Mouse (Mus musculus): ENCODE results near the gene Cacna1g. TPM values are rescaled to one million over a fixed set of nuclear protein-coding genes. Genes with fewer than 3 reads are reported as not detected.

Gene Cacna1g
- polyA plus RNA-seq, 1 experiment: 232 TPM

DNA sequence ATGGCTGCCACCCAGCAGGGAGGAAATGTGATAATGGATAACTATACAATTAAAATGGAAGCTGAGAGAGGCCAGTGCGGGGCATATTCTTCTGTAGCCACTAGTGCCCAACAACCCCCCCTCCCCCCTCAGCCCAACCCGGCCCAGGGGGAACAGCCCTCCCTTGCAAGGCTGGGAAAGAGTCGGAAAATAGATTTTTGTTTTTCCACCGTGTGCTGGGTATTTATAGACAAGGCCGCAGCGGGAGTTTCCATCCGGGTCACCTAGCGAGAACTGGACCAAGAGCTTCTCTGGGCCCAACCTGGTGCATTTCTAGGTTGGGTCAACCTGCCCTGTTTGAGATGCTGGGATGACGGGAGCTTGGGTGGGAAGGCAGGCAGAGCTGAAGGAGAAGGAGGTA is 32.2 kb downstream of the Cacna1g start:
- no peak for DNase-seq (ENCODE audit: low read depth)
- no peak for TF ChIP-seq POLR2A (IDR thresholded peaks at IDR 0.05; ENCODE audit: borderline replicate concordance, extremely low read depth, insufficient read depth, insufficient read length, poor library complexity, severe bottlenecking)
- no peak for TF ChIP-seq CTCF (IDR thresholded peaks at IDR 0.05; ENCODE audit: borderline replicate concordance, extremely low read depth, insufficient read depth, insufficient read length)

DNA sequence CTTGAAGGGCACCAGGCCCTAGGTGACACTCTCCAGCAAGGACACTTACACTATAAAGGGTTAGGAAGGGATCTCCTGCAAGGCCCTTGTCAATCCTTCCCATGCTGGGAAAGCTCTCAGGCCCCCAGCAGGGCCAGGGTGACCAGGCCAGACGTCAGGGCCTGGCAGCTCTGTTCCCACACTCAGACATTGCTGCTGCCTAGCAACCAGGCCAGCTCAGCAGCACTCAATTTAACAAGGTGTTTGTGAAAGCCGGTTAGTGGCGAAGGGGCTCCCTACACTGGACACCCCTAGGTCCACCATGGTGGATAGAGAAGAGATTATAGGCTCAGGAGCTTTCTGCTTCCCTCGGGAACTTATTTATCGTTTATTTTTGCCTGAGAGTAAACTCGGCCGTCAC is 32.9 kb downstream of the Cacna1g start:
- peak; percentile 60 for DNase-seq (ENCODE audit: low read depth)
- no peak for TF ChIP-seq POLR2A (IDR thresholded peaks at IDR 0.05; ENCODE audit: borderline replicate concordance, extremely low read depth, insufficient read depth, insufficient read length, poor library complexity, severe bottlenecking)
- TF ChIP-seq CTCF (IDR thresholded peaks at IDR 0.05; ENCODE audit: borderline replicate concordance, extremely low read depth, insufficient read depth, insufficient read length): no peak

DNA sequence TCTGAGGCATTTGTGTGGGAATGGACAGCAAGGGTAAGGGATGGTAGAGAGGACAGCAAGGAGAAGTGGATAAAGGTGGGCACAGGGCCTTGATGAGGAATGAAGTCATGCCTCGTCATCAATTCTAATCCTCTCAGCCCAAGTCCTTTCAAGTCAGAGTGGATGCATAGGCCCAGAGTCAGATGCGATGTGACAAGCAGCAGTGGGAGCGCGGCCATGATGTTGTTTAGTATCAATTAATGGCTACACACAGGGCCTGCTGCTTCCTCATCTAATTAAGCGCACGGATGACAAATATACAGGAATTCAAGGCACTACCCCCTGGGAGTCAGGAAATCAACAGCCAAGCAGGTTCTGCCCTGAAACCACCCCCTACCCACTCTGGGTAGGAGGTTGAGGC is 33.6 kb downstream of the Cacna1g start:
- TF ChIP-seq POLR2A (IDR thresholded peaks at IDR 0.05; ENCODE audit: borderline replicate concordance, extremely low read depth, insufficient read depth, insufficient read length, poor library complexity, severe bottlenecking) (no peak), CTCF (IDR thresholded peaks at IDR 0.05; ENCODE audit: borderline replicate concordance, extremely low read depth, insufficient read depth, insufficient read length) (no peak)
- peak; percentile 56 for DNase-seq (ENCODE audit: low read depth)

DNA sequence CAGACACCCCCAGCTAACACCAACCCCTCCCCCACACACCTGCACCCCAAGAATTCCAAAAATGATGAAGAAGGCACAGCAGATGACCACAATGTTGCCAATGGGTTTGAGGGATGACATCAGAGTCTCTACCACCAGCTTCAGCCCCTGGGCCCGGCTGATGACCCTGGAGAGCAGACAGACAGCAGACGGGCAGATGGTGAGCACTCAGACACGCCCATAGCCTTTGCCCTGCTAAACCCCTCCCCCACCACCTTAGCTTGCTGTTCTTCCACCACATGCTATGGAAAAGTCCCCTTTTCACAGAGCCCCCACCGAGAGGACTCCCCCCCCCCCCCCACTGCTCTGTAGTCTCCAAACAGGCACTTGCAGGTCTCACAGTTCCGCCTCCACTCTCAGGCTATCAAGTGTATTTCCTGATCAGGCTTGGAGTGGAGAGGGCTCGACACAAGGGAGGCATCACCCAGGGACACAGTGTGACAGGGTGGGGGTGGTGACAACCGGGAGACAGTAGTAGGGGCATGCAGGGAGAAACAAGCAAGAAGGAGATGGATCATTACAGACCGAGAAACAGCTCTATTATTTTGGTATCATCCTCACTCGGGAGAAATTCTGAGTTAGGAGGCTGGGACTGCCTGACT is 44.9 kb downstream of the Cacna1g start:
- DNase-seq (ENCODE audit: low read depth): peak; percentile 65
- TF ChIP-seq CTCF (IDR thresholded peaks at IDR 0.05; ENCODE audit: borderline replicate concordance, extremely low read depth, insufficient read depth, insufficient read length): no peak
- TF ChIP-seq POLR2A (IDR thresholded peaks at IDR 0.05; ENCODE audit: borderline replicate concordance, extremely low read depth, insufficient read depth, insufficient read length, poor library complexity, severe bottlenecking): no peak

- peak; percentile 96 for DNase-seq (ENCODE audit: low read depth)
- no peak for TF ChIP-seq CTCF (IDR thresholded peaks at IDR 0.05; ENCODE audit: borderline replicate concordance, extremely low read depth, insufficient read depth, insufficient read length)
- TF ChIP-seq POLR2A (IDR thresholded peaks at IDR 0.05; ENCODE audit: borderline replicate concordance, extremely low read depth, insufficient read depth, insufficient read length, poor library complexity, severe bottlenecking): no peak
These were observed 45.7 kb downstream of the Cacna1g start for GRCm38 (mm10) chr11:94428091-94428835.

DNA sequence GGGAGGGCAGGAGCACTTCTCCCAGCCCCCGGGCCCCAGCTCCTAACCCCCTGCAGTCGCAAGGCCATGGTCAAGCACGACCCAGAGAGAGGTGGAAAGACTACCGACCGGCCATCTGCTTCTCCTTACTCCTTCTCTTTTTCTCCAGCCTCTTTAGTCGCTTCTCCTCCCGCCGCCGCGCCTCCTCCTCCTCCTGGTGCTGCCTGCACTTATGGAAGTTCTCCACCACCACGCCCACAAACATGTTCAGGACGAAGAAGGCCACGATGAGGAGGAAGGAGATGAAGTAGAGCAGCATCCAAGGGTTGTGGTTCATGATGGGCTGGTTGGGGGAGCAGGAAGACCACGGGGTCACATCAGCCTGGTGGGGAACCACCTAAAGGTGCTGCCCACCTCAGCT is 48.3 kb downstream of the Cacna1g start:
- TF ChIP-seq POLR2A (IDR thresholded peaks at IDR 0.05; ENCODE audit: borderline replicate concordance, extremely low read depth, insufficient read depth, insufficient read length, poor library complexity, severe bottlenecking) (no peak), CTCF (IDR thresholded peaks at IDR 0.05; ENCODE audit: borderline replicate concordance, extremely low read depth, insufficient read depth, insufficient read length) (no peak)
- DNase-seq (ENCODE audit: low read depth): no peak

DNA sequence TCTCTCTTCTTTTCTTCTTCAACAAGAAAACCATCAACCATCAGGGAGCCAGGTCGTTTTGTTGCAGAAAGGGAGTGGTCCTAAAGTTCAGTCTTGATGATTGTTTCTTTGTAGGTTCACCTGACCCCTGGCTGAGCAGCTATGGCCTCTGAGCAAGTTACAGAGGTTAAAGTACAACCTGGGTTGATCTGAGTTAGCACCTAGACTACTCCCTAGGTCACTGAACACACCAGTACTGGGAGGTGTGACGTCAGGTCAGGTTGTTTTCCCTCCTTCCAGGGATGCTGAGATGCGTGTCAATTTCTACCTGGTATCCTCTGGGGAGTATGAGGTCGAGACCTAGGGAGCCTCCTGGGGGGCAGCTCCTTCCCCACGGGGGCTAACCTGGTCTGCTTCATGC is 48.8 kb downstream of the Cacna1g start:
- DNase-seq (ENCODE audit: low read depth): no peak
- TF ChIP-seq CTCF (IDR thresholded peaks at IDR 0.05; ENCODE audit: borderline replicate concordance, extremely low read depth, insufficient read depth, insufficient read length) (no peak), POLR2A (IDR thresholded peaks at IDR 0.05; ENCODE audit: borderline replicate concordance, extremely low read depth, insufficient read depth, insufficient read length, poor library complexity, severe bottlenecking) (no peak)

GRCm38 (mm10) chr11:94424380-94424779 is 49.6 kb downstream of the Cacna1g start:
- TF ChIP-seq CTCF (IDR thresholded peaks at IDR 0.05; ENCODE audit: borderline replicate concordance, extremely low read depth, insufficient read depth, insufficient read length) (no peak), POLR2A (IDR thresholded peaks at IDR 0.05; ENCODE audit: borderline replicate concordance, extremely low read depth, insufficient read depth, insufficient read length, poor library complexity, severe bottlenecking) (no peak)
- no peak for DNase-seq (ENCODE audit: low read depth)

DNA sequence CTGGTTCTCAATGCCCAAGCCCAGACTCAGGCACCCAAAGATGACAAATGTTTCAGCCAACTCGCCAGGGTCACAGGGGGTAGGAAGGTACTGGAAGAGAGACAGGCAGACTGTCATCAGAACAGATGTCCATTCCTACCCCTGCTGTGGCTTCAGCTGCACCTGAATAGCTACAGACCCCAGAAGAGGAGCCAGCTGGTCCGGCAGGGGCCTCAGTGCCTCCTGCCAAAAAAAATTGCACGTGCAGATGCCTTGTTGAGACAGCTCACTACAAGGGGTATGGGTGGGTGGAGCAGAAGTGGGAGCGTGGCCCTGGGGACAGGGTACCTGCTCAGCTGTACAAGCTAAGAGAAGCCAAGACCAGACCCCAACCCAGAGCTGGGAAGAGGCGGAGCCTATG is 50.1 kb downstream of the Cacna1g start:
- DNase-seq (ENCODE audit: low read depth): peak; percentile 55
- TF ChIP-seq POLR2A (IDR thresholded peaks at IDR 0.05; ENCODE audit: borderline replicate concordance, extremely low read depth, insufficient read depth, insufficient read length, poor library complexity, severe bottlenecking) (no peak), CTCF (IDR thresholded peaks at IDR 0.05; ENCODE audit: borderline replicate concordance, extremely low read depth, insufficient read depth, insufficient read length) (no peak)

GRCm38 (mm10) chr11:94420991-94421390 is 53.0 kb downstream of the Cacna1g start:
- DNase-seq (ENCODE audit: low read depth): no peak
- no peak for TF ChIP-seq POLR2A (IDR thresholded peaks at IDR 0.05; ENCODE audit: borderline replicate concordance, extremely low read depth, insufficient read depth, insufficient read length, poor library complexity, severe bottlenecking)
- TF ChIP-seq CTCF (IDR thresholded peaks at IDR 0.05; ENCODE audit: borderline replicate concordance, extremely low read depth, insufficient read depth, insufficient read length): no peak

GRCm38 (mm10) chr11:94420325-94420724 is 53.7 kb downstream of the Cacna1g start:
- TF ChIP-seq POLR2A (IDR thresholded peaks at IDR 0.05; ENCODE audit: borderline replicate concordance, extremely low read depth, insufficient read depth, insufficient read length, poor library complexity, severe bottlenecking) (no peak), CTCF (IDR thresholded peaks at IDR 0.05; ENCODE audit: borderline replicate concordance, extremely low read depth, insufficient read depth, insufficient read length) (peak; percentile 52; the same call in 1 of the 2 replicates)
- DNase-seq (ENCODE audit: low read depth): peak; percentile 70
